Mouse (Mus musculus): ENCODE measurements at regions not wholly inside any gene's neighbourhood (a gene's known extent, or its start where the extent isn't known, plus 50 kb on each side); places are given as distances from the start of the nearest gene placed in this dataset.

DNA sequence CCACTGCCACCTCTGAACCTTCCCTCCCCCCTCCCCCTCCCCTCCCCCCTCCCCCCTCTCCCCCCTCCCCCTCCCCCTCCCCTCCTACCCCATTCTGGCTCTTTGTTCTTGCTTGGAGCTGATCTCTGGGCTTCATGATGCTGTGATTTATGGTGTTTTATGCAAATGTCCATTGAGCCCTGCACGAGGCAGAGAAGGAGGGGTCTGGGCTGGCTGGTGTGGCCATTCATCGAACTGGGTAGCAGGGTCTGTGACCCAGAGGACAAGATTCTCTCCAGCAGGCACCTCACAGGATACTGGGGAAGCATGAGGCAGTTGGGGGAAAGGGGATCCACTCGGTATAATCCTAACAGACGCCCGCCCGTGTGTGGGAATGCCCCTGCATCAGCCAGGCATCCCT is 119.0 kb downstream of the Gm26897 start:
- TF ChIP-seq CTCF (IDR thresholded peaks at IDR 0.05; ENCODE audit: low read depth, low read length) (no peak), POLR2A (IDR thresholded peaks at IDR 0.05; ENCODE audit: borderline replicate concordance, low read depth, low read length) (no peak)
- no peak overlapping the region for H3K4me3 ChIP-seq (ENCODE audit: insufficient read depth, low read length)
- no peaks in the 10 kb centered on the region for H3K4me1 ChIP-seq (ENCODE audit: control insufficient read depth, insufficient read depth, low read length)
- no peak overlapping the region for H3K27ac ChIP-seq (ENCODE audit: insufficient read depth, low read depth, low read length)

DNA sequence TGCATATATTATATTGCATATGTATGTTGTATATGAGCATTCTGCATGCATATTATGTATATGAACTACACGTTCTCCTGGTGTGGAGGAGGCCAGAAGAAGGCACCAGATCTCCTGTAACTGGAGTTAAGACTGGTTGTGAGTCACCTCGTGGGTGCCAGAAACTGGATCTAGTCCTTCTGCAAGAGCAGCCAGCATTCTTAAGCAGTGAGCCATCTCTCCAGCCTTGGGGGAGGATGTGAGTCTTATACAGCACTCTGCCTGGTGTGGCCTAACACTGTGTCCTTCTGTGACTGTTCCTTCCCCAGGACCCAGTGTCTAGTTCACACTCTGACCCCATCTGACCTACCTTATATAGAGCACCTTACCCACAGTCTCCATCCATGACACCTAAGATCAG is 121.6 kb downstream of the Gm26897 start:
- Histone ChIP-seq H3K4me1 (ENCODE audit: control insufficient read depth, insufficient read depth, low read length) (no peaks in the 10 kb centered on the region), H3K27ac (ENCODE audit: insufficient read depth, low read depth, low read length) (no peak overlapping the region), H3K4me3 (ENCODE audit: insufficient read depth, low read length) (no peak overlapping the region)
- no peak for TF ChIP-seq POLR2A (IDR thresholded peaks at IDR 0.05; ENCODE audit: borderline replicate concordance, low read depth, low read length)
- no peak for TF ChIP-seq CTCF (IDR thresholded peaks at IDR 0.05; ENCODE audit: low read depth, low read length)

DNA sequence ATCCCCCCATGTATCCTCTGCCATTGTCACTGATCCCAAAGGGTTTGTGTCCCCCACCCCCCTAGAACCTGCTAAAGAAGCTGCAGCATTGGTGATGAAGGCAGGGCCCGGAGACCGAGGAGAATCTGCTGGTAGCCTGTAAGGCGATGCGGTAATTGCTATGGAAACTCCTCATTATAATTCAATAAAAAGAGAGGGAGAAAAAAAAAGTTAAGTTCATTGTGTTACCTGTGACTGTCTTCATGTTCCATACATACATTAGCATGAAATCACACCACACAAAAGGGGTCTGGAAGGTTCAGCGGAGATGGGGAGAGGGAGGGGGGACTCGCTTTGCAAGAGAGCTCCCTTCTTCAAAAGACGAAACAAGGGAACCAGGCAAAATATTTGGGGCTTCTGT is 123.5 kb downstream of the Gm26897 start:
- H3K4me3 ChIP-seq (ENCODE audit: insufficient read depth, low read length), result no peak overlapping the region
- H3K27ac ChIP-seq (ENCODE audit: insufficient read depth, low read depth, low read length), result no peak overlapping the region
- no peak for TF ChIP-seq POLR2A (IDR thresholded peaks at IDR 0.05; ENCODE audit: borderline replicate concordance, low read depth, low read length)
- no peaks in the 10 kb centered on the region for H3K4me1 ChIP-seq (ENCODE audit: control insufficient read depth, insufficient read depth, low read length)

DNA sequence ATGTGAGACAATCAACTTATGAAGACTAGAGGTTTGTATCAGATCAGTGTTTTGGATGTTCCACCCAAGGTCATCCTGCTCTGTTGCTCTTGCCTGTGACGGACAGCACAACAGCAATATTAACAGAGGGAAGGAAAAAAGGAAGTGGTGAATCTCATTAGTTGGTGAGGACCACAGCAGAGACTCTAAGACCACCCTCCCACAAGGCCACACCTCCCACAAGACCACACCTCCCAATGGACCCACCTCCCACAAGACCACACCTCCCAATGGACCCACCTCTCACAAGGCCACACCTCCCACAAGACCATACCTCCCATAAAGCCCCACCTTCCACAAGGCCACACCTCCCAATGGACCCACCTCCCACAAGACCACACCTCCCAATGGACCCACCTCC is 126.7 kb downstream of the Gm26897 start:
- no peak overlapping the region for H3K27ac ChIP-seq (ENCODE audit: insufficient read depth, low read depth, low read length)
- no peaks in the 10 kb centered on the region for H3K4me1 ChIP-seq (ENCODE audit: control insufficient read depth, insufficient read depth, low read length)
- H3K4me3 ChIP-seq (ENCODE audit: insufficient read depth, low read length), result no peak overlapping the region
- TF ChIP-seq CTCF (IDR thresholded peaks at IDR 0.05; ENCODE audit: low read depth, low read length) (no peak), POLR2A (IDR thresholded peaks at IDR 0.05; ENCODE audit: borderline replicate concordance, low read depth, low read length) (no peak)

DNA sequence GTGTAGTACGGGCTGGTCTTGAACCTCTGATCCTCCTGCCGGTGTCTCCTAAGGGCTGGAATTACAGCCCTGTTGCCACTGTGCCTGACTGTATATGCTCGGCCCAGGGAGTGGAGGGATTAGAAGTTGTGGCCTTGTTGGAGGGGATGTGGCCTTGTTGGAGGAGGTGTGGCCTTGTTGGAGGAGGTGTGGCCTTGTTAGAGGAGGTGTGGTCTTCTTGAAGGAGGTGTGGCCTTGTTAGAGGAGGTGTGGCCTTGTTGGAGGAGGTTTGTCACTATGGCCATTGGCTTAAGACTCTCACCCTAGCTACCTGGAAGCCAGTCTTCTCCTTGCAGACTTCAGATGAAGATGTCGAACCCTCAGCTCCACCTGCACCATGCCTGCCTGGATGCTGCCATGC is 128.6 kb downstream of the Gm26897 start:
- Histone ChIP-seq H3K4me3 (ENCODE audit: insufficient read depth, low read length) (no peak overlapping the region), H3K27ac (ENCODE audit: insufficient read depth, low read depth, low read length) (no peak overlapping the region), H3K4me1 (ENCODE audit: control insufficient read depth, insufficient read depth, low read length) (no peaks in the 10 kb centered on the region)
- TF ChIP-seq CTCF (IDR thresholded peaks at IDR 0.05; ENCODE audit: low read depth, low read length) (no peak), POLR2A (IDR thresholded peaks at IDR 0.05; ENCODE audit: borderline replicate concordance, low read depth, low read length) (no peak)

DNA sequence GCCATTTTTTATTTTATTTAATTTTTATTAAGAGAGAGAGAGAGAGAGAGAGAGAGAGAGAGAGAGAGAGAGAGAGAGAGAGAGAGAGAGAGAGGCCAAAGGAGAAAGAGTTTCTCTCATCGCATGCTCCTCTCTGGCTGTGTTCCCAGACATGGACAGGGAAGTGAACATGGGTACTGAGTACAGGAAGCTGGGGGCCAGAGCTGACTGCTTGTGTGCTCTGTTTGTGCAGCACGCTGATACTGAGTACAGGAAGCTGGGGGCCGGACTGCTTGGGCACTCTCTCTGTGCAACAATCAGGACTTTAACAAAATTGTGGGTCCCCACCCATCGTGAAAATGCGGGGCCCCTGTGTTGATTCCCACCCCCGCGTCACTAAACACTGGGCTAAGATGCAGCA is 130.2 kb downstream of the Gm26897 start:
- no peak overlapping the region for H3K4me3 ChIP-seq (ENCODE audit: insufficient read depth, low read length)
- H3K4me1 ChIP-seq (ENCODE audit: control insufficient read depth, insufficient read depth, low read length), result no peaks in the 10 kb centered on the region
- H3K27ac ChIP-seq (ENCODE audit: insufficient read depth, low read depth, low read length), result no peak overlapping the region
- TF ChIP-seq POLR2A (IDR thresholded peaks at IDR 0.05; ENCODE audit: borderline replicate concordance, low read depth, low read length) (no peak), CTCF (IDR thresholded peaks at IDR 0.05; ENCODE audit: low read depth, low read length) (no peak)

DNA sequence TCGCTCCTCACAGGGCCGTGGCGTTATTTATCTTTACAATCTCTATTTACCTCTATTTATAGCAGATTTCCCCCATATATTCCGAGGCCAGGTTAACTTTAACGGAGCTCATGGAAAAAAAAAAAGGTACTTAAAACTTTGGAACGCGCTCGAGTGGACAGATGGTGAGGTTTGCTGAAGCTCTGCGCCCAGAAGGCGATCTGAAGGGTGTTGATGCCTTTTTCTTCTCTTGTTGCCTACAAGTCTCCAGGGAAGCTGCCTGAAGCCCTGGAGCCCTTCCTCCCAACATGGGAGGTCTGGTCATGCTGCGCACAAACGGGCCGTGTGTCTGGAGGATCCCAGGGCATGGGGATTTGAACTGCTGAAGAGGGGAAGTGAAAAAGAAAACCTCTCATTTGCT is 130.9 kb downstream of the Gm26897 start:
- no peak overlapping the region for H3K27ac ChIP-seq (ENCODE audit: insufficient read depth, low read depth, low read length)
- no peak overlapping the region for H3K4me3 ChIP-seq (ENCODE audit: insufficient read depth, low read length)
- TF ChIP-seq POLR2A (IDR thresholded peaks at IDR 0.05; ENCODE audit: borderline replicate concordance, low read depth, low read length) (no peak), CTCF (IDR thresholded peaks at IDR 0.05; ENCODE audit: low read depth, low read length) (no peak)
- no peaks in the 10 kb centered on the region for H3K4me1 ChIP-seq (ENCODE audit: control insufficient read depth, insufficient read depth, low read length)

DNA sequence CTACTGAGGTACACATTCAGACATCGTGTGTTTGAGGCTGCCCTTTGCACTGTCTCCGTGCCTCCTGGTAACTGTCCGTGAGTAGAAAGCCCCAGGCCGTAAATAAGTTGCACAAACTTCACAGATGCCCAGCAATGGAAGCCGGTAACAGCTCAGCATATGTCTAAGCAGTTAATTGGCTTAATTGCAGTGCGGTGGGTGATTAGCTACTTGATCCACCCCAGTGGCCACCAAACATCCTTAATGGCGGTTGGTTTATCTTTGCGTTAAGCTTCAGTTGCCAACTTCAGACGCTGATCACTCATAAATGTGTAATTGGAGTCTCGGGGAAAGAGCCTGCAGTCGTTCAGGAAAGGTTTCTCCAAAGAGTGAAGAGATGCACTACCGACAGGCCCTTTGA is 135.3 kb downstream of the Gm26897 start:
- Histone ChIP-seq H3K4me3 (ENCODE audit: insufficient read depth, low read length) (no peak overlapping the region), H3K4me1 (ENCODE audit: control insufficient read depth, insufficient read depth, low read length) (no peaks in the 10 kb centered on the region), H3K27ac (ENCODE audit: insufficient read depth, low read depth, low read length) (no peak overlapping the region)
- TF ChIP-seq POLR2A (IDR thresholded peaks at IDR 0.05; ENCODE audit: borderline replicate concordance, low read depth, low read length) (no peak), CTCF (IDR thresholded peaks at IDR 0.05; ENCODE audit: low read depth, low read length) (no peak)

DNA sequence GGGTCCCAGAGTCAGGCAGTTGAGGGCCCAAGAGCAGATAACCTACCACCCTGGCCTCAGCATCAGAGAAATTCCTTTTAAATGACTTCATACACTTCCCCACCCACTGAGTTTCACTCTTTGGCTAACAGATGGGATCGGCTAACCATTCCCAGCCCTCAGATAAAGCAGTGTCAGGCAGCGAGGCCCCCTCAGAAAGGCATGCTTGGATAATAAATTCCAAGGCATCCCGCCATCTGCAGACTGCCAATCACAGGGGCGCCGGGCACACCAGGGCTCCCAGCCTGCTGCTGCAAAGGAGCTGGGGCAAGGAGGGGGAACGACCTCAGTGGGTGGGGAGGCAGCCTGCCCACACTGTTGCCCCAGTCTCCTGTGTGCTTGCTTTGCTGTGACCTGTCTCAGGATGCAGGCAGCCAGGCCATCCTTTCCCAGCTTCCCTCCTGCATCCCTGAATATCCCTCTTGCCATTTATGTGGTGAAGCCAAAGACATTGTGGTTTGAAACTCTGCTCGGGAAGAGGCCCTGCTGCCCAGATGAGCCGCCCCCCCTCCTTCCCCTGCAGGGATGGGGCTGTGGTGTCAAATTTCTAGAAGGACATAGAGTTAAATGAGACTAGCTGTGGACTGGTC is 143.6 kb downstream of the Gm26897 start:
- H3K27ac ChIP-seq (ENCODE audit: insufficient read depth, low read depth, low read length), result no peak overlapping the region
- H3K4me3 ChIP-seq (ENCODE audit: insufficient read depth, low read length), result no peak overlapping the region
- no peaks in the 10 kb centered on the region for H3K4me1 ChIP-seq (ENCODE audit: control insufficient read depth, insufficient read depth, low read length)
- no peak for TF ChIP-seq CTCF (IDR thresholded peaks at IDR 0.05; ENCODE audit: low read depth, low read length)
- TF ChIP-seq POLR2A (IDR thresholded peaks at IDR 0.05; ENCODE audit: borderline replicate concordance, low read depth, low read length), result no peak

DNA sequence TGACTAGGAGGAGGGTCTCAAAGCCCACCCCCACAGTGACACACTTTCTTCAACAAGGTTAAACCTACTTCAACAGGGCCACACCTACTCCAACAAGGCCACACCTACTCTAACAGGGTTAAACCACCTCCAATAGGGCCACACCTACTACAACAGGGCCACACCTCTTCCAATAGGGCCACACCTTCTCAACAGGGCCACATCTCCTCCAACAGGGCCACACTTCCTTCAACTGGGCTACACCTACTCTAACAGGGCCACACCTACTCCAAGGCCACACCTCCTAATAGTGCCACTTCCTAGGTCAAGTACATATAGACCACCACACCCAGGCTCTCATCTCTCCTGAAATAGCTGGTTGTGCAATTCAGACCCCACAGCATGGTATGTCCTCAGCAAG is 145.3 kb downstream of the Gm26897 start:
- no peak overlapping the region for H3K4me3 ChIP-seq (ENCODE audit: insufficient read depth, low read length)
- H3K27ac ChIP-seq (ENCODE audit: insufficient read depth, low read depth, low read length), result no peak overlapping the region
- no peaks in the 10 kb centered on the region for H3K4me1 ChIP-seq (ENCODE audit: control insufficient read depth, insufficient read depth, low read length)
- TF ChIP-seq POLR2A (IDR thresholded peaks at IDR 0.05; ENCODE audit: borderline replicate concordance, low read depth, low read length) (no peak), CTCF (IDR thresholded peaks at IDR 0.05; ENCODE audit: low read depth, low read length) (no peak)

DNA sequence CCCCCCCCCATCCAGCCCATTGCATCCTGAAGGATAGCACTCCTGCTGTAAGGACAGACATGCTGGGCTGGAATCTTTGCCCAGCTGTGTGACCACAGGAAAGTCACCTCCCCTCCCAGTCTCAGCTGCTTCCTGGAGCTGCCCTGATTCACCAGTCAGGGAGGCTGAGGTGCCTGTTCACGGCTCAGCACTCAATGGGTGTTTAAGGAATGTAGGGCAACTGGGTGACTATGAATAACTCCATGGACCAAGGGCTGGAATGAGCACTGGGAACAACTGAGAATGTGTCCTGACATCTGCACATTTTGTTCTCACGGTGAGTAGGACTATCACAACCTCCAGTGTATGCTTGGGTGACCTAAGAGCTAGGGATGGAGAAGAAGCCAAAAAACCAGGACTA is 146.5 kb downstream of the Gm26897 start:
- Histone ChIP-seq H3K4me1 (ENCODE audit: control insufficient read depth, insufficient read depth, low read length) (no peaks in the 10 kb centered on the region), H3K4me3 (ENCODE audit: insufficient read depth, low read length) (no peak overlapping the region), H3K27ac (ENCODE audit: insufficient read depth, low read depth, low read length) (no peak overlapping the region)
- TF ChIP-seq POLR2A (IDR thresholded peaks at IDR 0.05; ENCODE audit: borderline replicate concordance, low read depth, low read length) (no peak), CTCF (IDR thresholded peaks at IDR 0.05; ENCODE audit: low read depth, low read length) (no peak)

Data from bone marrow macrophage, adult 2 months (primary cell).